Mouse (Mus musculus): ENCODE data around the gene Cyp4f18.

- TF ChIP-seq CTCF (IDR thresholded peaks at IDR 0.05; ENCODE audit: low read depth, low read length) (peak; percentile 46), POLR2A (IDR thresholded peaks at IDR 0.05; ENCODE audit: extremely low read depth, insufficient read depth, low read length) (no peak)
Measured at GRCm38 (mm10) chr8:71971945-71972344, 37.5 kb downstream of the Cyp4f18 start.

All from liver, adult 2 months (tissue).